Mouse (Mus musculus) monocyte, adult 2 months (primary cell): ENCODE measurements around the gene Fbxl7.

Experiments
- DNase-seq, 2 experiments: peaks; one replicate each; pipeline ENCODE4 v3.0.0; 2022; ENCODE audit warnings: low spot score in 2 of 2, low read depth in 1 of 2

Gene Fbxl7

DNA sequence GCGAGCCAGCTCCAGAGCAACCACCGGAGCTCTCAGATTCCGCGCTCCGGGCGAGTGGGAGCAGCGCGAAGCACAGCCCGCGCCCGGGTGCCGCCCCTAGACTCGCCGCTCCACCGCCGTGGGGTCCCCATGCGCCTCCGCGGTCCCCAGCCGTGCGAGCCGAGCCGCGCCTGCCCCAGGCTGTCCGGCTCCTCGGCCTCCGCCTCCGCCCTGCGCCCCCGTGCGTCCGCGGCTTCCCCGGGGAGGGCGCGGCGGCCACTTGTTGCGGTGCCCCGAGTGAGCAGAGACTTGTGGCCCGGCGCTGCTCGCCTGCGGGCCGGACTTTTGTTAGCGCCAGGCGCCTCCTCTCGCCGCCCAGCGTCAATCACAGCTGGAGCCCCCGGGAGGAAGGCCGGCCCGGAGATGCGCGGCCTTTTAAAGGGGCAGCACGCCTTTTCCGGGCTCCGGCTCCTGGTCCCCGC, at the start of gene Fbxl7:
Gene Fbxl7 (minus strand): TSS at position 330 of the 461 bp plus-strand sequence.
- DNase-seq, result no peak

- DNase-seq, result no peak
These were observed 26.6 kb upstream of the Fbxl7 start for GRCm38 (mm10) chr15:26922026-26922425.

- DNase-seq, result no peak
These were observed 18.0 kb upstream of the Fbxl7 start for GRCm38 (mm10) chr15:26913427-26913826.

DNA sequence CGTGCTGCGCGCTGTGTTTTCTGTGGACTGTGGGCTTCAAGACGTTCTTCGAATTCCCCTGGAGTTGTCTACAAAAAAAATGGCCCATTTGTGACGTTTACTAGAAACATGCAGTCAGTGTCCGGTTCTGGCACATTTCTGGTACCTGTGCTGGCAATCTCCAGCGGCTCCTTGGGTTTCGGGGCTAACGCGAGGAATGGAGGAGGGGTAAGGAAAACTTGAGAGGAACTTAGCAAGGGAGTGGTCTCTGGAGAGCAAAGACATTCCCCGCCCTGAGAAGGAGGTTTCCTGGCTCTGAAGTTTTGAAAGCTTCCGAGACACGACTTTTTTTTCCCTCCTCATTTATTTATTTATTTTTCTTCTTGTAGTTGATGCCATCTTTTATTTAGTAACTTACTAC, 381 bp upstream of the Fbxl7 start:
- DNase-seq, result no peak

GRCm38 (mm10) chr15:26894801-26895229, 565 bp downstream of the Fbxl7 start:
- DNase-seq, result no peak

DNA sequence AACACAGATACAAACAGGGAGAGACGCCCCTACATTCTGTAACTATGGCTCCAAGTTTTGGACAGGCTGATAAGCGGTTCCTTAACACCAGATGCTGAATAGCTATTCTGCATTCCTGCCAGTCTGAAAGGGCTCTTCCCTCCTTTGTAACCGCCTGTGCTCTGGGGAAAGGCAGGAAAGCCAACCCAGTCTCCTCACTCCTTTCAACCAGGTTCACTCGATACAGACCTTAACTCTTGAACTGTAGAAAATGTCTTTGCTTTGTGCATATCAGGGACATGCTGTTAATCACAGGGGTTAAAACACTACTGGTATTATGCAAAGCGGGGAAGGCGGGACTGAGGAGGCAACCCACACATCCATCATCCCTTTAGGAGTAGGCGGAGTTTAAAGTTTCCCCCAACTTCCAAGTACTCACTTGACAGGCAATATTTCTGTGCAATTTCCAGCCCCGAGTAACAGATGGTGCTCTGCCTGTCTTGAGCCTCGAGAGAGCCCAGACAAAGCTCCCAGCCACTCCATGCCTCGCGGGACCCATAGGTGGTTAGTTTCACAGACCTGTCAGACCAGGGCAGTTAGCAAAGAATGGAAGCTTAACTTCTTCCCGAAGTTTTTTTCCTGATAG, 1.2 kb downstream of the Fbxl7 start:
- no peak for DNase-seq

DNA sequence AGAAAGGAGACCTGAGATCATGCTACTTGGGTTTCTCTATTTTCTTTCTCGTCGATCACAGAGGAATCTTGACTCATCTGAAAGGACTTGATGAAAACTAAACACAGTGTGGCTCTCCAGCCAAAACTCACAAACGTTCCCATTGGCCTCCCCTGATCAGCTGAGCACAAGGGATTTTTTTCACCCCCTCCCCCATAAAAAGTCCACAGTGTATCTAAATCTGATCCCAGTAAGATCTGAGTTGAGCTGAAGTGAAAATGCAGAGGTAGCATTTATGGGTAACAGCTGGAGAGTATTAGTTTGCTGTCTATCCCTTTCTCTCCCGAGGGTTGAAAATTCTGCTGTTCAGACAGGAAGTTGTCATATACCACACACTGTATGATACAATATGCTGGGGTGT, 2.2 kb downstream of the Fbxl7 start:
- DNase-seq, result no peak

DNA sequence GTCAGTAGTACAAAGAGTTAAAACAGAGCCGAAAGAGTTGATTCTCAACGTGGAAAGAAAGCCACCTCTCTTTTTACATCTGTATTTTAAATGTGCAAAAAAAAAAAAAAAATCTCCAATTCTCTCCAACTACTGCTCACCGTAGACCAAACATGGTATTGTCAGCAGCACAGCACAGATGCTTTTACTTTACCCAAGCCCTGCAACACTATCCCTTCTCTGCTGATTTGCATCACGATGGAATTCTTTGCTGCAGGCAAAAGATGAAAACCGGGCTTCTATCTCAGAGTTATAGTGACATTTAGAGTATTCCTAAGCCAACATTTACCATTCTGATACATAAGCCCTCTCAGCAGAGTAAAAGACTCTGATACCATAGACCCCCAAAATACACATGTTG, 5.4 kb downstream of the Fbxl7 start:
- DNase-seq, result no peak

- no peak for DNase-seq
These were observed 7.2 kb downstream of the Fbxl7 start for GRCm38 (mm10) chr15:26888170-26888569.

DNA sequence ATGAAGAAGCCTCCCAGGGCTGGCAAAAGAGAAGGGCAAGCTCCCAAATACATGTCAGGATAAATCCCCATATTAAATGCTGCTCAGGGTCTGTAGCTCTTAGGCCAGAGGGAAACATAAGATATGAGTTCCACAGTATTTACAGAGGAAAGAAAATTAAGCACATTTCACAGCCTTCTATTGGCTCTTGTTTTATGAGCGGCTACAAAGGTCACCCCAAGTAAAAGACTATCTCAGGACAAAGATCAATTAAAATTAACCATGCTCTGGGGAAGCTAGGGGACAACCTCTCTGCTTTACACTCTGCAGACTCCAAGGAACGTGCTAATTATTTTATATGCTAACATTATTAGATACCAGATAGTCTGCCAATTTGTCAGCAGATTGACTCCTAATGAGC, 9.4 kb downstream of the Fbxl7 start:
- DNase-seq, result no peak

DNA sequence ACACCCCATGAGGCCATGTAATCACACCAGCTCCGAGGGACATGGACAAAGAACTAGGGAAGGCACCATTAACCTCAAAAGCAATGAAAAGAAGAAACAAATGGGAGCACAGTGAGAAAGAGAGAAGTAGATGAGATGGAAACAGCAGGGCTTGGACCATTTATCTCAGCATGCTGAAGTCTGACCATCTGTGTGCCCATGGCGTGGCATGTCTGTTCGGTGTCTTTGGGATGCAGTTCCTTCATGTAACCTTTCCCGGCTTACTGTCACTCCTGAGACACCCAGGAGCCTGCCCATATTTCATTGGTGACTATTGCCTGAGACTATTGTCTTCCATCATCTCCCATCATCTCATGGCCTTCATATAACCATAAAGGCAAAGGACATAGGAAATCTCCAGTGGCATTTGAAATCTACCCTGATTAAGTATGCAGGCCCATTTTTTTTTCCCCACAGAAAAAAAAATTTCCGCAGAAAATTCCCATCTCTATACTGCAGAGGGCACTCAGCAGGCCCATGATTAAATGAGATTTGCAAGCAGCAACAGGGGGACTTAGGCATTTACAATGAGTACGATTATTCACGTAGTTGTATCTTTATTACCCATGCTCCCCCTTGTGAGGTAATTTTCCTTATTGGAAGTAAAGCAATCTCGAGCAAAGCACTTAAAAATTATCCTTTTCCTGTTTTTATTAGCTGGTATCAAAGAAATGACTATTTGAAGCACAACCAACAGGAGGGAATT, 15.0 kb downstream of the Fbxl7 start:
- no peak for DNase-seq

DNA sequence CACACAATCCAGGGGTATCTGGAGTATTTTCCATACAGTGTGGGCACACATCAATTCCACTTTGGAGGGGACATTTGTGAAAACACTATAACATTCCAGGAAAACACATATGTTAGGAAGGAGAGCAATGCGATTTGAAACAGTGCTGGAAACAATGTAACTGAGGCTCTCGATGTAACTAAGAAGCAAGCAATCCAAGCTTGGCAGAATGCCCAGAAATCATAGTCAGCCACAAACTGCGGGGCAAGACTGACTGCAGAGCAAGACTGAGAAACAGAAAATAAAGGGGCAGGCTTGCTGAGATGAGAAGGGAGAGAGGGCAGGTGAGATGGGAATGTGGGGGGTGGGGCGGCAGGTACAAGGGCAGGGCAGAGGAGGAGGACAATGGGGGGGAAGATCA, 19.7 kb downstream of the Fbxl7 start:
- no peak for DNase-seq

GRCm38 (mm10) chr15:26872234-26872633, 23.1 kb downstream of the Fbxl7 start:
- DNase-seq, result no peak

- no peak for DNase-seq
These were observed 26.2 kb downstream of the Fbxl7 start for GRCm38 (mm10) chr15:26869197-26869596.

DNA sequence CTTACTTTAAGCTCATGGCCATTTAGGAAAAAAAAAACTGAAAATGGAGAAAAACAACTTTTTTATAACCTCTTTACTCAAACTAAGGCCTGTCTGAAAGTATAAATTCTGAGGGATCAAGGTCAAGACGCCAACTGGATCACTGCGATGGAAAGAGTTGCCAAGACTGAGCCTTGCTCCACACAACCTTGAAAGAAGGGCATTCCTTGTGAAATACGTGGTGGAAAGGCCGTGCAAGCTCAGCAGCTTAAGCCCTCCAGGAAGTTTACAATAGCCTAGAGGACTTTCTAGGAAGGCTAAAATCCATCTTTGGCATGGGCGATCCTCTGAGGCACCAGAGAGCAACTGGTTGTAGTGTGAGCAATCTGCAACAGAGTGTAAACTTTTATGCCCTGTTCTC, 27.9 kb downstream of the Fbxl7 start:
- no peak for DNase-seq

DNA sequence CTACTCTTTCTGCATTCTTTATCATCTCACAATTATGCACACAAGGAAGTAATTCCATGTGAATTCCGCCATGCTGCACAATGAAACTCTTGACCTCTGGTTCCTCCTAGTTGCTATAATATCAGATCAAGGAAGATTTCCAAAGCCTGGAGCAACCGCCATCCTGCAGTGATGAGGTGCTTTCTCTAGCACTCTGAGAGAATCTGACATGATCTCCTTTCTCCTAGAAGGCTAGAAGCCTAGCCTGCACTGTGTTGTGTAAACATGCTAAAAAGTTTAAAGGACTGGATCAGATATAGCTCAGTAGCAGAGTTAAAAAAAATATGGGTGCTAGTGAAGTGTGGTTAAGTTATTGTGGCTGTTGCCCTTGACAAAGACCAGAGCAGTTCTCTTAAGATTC, 33.2 kb downstream of the Fbxl7 start:
- no peak for DNase-seq

GRCm38 (mm10) chr15:26849626-26850025, 45.8 kb downstream of the Fbxl7 start:
- DNase-seq, result no peak

- DNase-seq, result no peak
These were observed 53.2 kb downstream of the Fbxl7 start for GRCm38 (mm10) chr15:26842216-26842615.

GRCm38 (mm10) chr15:26838386-26838785, 57.0 kb downstream of the Fbxl7 start:
- DNase-seq, result no peak

DNA sequence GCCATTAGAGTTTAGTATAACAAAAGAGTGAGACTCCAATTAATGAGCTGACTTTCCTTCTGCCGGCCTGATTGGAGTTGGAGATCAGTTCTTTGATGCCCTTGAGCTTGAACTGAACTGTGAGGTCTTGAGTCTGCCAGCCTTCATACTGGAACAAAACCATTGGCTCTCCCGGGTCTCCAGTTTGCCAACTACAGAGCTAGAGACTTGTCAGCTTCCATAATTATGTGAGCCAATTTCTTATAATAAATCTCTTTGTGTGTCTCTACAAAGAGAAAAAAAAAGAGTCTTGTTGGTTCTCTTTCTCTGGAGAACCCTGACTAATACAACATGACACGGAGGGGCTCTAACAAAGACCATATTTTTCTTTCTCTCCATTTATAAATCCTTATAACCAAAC, 58.2 kb downstream of the Fbxl7 start:
- DNase-seq, result no peak

- DNase-seq, result no peak
These were observed 61.0 kb downstream of the Fbxl7 start for GRCm38 (mm10) chr15:26834415-26834814.

DNA sequence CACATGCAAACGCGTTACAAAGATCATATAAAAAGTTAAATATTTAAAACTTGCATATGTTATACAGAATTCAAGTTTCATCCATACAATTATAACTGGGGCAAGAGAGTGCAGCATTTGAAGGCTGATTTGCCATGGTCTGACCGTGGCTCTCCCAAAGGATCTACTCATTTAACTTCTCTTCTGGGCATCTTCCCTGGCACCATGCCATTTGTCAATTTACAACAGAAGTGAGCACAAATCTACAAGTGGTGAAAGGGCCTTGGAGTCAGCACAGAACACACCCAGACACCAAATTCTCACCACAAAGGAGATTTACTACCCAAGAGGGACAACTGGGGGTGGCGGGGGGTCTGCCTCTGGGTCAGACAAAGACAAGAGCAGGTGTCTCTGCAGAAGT, 64.2 kb downstream of the Fbxl7 start:
- no peak for DNase-seq

GRCm38 (mm10) chr15:26816931-26817330, 78.4 kb downstream of the Fbxl7 start:
- no peak for DNase-seq
